Mouse (Mus musculus) forebrain, embryonic 10.5 days (tissue): ENCODE results near the gene Clpx. TPM values are rescaled to one million over a fixed set of nuclear protein-coding genes. Genes with fewer than 3 reads are reported as not detected.

Experiments used
- DNase-seq: peaks from one replicate; pipeline ENCODE4 v3.0.0-alpha.2; 2017; ENCODE audit warnings: low spot score; ENCODE audit errors: extremely low spot score
- H3K27ac ChIP-seq: fragments of 300-500 bp; sonication (generic); 2 replicates; pipeline ENCODE4 v1.5.1; 2016; ENCODE audit warnings: mild to moderate bottlenecking
- H3K27me3 ChIP-seq: fragments of 300-500 bp; sonication (generic); 2 replicates; pipeline ENCODE4 v1.6.1; 2016; ENCODE audit warnings: mild to moderate bottlenecking; ENCODE audit not compliant: poor library complexity, severe bottlenecking
- H3K36me3 ChIP-seq: fragments of 300-500 bp; sonication (generic); replicated peaks from 2 replicates; pipeline ENCODE4 v1.6.1; 2016; ENCODE audit warnings: mild to moderate bottlenecking, moderate library complexity
- H3K4me1 ChIP-seq: fragments of 300-500 bp; sonication (generic); 2 replicates; pipeline ENCODE4 v1.6.1; 2016
- H3K4me3 ChIP-seq: fragments of 300-500 bp; sonication (generic); 2 replicates; pipeline ENCODE4 v1.5.1; 2016; ENCODE audit warnings: mild to moderate bottlenecking, moderate library complexity
- H3K9me3 ChIP-seq: fragments of 300-500 bp; sonication (generic); 2 replicates; pipeline ENCODE4 v1.6.1; 2016; ENCODE audit warnings: mild to moderate bottlenecking, moderate library complexity
- WGBS: fragments of 180-500 bp; shearing (Covaris S2); methylation state at CpG from one replicate; pipeline ENCODE4 v1.1.7; 2016; 5-methylcytosine and 5-hydroxymethylcytosine counted together
- polyA plus RNA-seq: library from polyadenylated mRNA; unstranded; fragments of >200 nt; fragmentation: Nextera tagmentation; extraction: Ambion mirVana; gene quantifications from 2 replicates; pipeline ENCODE4 v1.2.1, GENCODE M21; 2016

Clpx gene
- polyA plus RNA-seq, 1 experiment from 2014 or later, result 42.6 TPM

GRCm38 (mm10) chr9:65297056-65297455 lies 3.0 kb downstream of the Clpx start:
- Histone ChIP-seq H3K36me3 (peaks cover 42% of the 10 kb centered on the region), H3K9me3 (no peaks in the 10 kb centered on the region), H3K4me3 (no peak overlapping the region), H3K27me3 (no peaks in the 10 kb centered on the region), H3K4me1 (peaks cover 26% of the 10 kb centered on the region), H3K27ac (no peak overlapping the region)
- DNase-seq, result no peak
- 94% methylated on average over 2 of the region's 2 CpGs for whole genome bisulfite sequencing

DNA sequence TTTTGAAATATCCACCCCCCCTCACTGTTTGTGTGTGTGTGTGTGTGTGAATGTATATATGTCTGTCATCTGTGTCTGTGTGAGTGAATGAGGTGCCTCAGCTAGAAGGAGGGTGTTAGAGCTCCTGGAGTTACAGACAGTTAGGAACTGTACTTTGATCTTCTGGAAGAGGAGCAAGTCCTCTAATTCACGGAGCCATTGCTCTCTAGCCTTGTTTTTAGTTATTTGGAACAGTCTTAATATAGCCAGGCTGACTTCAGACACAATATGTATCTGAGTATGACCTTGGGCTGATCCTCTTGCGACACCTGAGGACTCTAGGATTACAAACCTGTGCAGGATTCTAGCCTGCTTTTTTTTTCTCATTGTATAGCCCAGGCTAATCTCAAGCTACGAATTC lies 4.7 kb downstream of the Clpx start:
- Histone ChIP-seq H3K27me3 (no peaks in the 10 kb centered on the region), H3K36me3 (peaks cover 59% of the 10 kb centered on the region), H3K4me3 (no peak overlapping the region), H3K27ac (no peak overlapping the region), H3K9me3 (no peaks in the 10 kb centered on the region), H3K4me1 (peaks cover 18% of the 10 kb centered on the region)
- no peak for DNase-seq
- 86% methylated on average over 3 of the region's 3 CpGs for WGBS

DNA sequence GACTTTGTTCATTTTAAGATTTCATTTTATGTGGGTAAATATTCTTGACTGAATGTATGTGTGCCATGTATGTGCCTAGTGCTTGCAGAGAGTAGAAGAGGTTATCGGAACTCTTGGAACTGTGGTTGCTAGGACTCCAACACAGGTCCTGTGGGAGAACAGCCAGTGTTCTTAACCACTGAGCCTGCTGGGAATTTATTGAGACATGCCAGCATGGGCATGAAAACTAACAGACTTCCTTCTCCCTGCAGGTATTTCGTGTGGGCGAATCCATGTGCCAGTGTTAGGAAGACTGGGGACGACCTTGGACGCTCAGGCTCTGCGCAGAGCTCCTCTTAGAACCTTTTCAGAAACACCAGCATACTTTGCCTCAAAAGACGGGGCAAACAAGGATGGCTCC lies 5.6 kb downstream of the Clpx start:
- H3K27me3 ChIP-seq, result no peaks in the 10 kb centered on the region
- no peaks in the 10 kb centered on the region for H3K9me3 ChIP-seq
- peaks cover 66% of the 10 kb centered on the region for H3K36me3 ChIP-seq
- no peak overlapping the region for H3K4me3 ChIP-seq
- DNase-seq, result no peak
- H3K4me1 ChIP-seq, result peaks cover 13% of the 10 kb centered on the region
- no peak overlapping the region for H3K27ac ChIP-seq
- 95% methylated on average over 7 of the region's 7 CpGs for WGBS

DNA sequence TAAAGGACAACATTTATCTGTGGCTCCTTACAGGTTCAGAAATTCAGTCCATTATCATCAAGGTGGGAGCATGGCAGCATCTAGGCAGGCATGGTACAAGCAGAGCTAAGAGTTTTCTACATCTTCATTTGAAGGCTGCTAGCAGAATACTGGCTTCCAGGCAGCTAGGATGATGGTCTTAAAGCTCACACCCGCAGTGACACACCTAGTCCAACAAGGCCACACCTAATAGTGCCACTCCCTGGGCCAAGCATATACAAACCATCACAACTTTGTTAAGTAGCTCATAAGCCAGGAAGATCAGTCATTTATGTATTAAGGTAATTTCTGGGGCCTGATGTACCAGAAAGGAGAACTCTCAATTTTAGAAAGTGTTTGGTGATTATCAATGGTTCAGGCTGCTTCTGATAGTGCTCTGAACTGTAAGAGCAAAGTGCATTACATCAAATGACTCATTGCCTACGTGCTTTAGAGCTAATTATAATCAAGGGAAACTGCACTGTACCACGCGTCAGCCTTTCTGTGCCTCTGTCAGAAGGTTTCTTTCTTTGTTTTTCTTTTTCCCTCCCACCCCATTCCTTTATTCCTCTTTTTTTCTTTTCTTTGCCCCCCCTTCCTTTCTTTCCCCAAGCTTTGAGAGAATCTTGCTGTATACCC lies 8.4 kb downstream of the Clpx start:
- Histone ChIP-seq H3K36me3 (peaks cover 81% of the 10 kb centered on the region), H3K27ac (no peak overlapping the region), H3K9me3 (no peaks in the 10 kb centered on the region), H3K4me1 (no peaks in the 10 kb centered on the region), H3K27me3 (no peaks in the 10 kb centered on the region), H3K4me3 (no peak overlapping the region)
- 95% methylated on average over 4 of the region's 4 CpGs for WGBS
- DNase-seq, result no peak

- WGBS, result 93% methylated on average over 4 of the region's 4 CpGs
- Histone ChIP-seq H3K36me3 (peaks cover 84% of the 10 kb centered on the region), H3K27ac (no peak overlapping the region), H3K4me3 (no peak overlapping the region), H3K27me3 (no peaks in the 10 kb centered on the region), H3K9me3 (no peaks in the 10 kb centered on the region), H3K4me1 (no peaks in the 10 kb centered on the region)
- DNase-seq, result no peak
These were observed 9.5 kb downstream of the Clpx start for GRCm38 (mm10) chr9:65303586-65303985.

DNA sequence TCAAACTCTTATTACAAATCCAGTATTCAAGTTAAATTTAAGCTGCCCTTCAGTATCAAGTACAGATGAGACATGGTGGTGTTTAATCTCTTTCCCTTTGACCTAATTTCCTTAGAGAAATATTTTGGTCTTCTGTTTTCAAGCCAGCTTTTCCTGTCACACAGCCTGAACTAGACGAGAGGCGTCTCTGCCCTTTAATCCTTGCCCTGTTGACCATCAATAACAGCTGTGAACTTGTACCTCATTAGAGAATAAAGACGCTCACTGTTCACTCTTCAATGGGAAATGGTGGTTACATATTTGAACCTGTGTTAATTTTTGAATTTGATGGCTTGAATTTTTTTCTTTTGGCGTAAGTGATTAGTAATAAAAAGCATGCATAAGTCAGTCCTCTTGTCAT lies 10.2 kb downstream of the Clpx start:
- Histone ChIP-seq H3K27ac (no peak overlapping the region), H3K27me3 (no peaks in the 10 kb centered on the region), H3K9me3 (no peaks in the 10 kb centered on the region), H3K36me3 (peaks cover 91% of the 10 kb centered on the region), H3K4me3 (no peak overlapping the region), H3K4me1 (no peaks in the 10 kb centered on the region)
- 81% methylated on average over 4 of the region's 4 CpGs for WGBS
- DNase-seq, result no peak

DNA sequence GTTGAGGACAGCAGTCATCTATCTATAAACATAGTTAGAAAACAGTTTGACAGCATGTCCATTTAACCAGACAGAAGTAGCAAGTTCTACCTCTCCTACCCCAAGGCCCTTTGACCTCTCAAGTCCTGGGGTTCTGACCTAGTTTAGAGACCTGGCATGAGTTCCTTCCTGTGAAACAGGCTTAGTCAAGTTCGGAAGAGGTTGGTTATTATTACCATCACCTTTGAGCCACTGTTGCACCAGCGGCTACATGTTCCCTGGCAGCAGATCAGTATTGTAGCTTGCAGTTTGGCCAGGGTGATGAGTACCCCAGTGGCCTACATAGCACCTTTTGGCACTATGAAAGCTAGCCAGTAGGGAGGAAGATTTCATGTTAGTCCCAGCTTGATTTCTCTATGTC lies 12.6 kb downstream of the Clpx start:
- H3K9me3 ChIP-seq, result no peaks in the 10 kb centered on the region
- no peaks in the 10 kb centered on the region for H3K4me1 ChIP-seq
- H3K27me3 ChIP-seq, result no peaks in the 10 kb centered on the region
- H3K4me3 ChIP-seq, result no peak overlapping the region
- H3K27ac ChIP-seq, result no peak overlapping the region
- DNase-seq, result no peak
- H3K36me3 ChIP-seq, result peaks cover 85% of the 10 kb centered on the region
- WGBS, result 96% methylated on average over 2 of the region's 2 CpGs

- H3K36me3 ChIP-seq, result peaks cover 85% of the 10 kb centered on the region
- H3K27me3 ChIP-seq, result no peaks in the 10 kb centered on the region
- no peak overlapping the region for H3K27ac ChIP-seq
- no peak overlapping the region for H3K4me3 ChIP-seq
- no peak for DNase-seq
- 82% methylated on average over 1 of the region's 1 CpGs for WGBS
- no peaks in the 10 kb centered on the region for H3K4me1 ChIP-seq
- H3K9me3 ChIP-seq, result no peaks in the 10 kb centered on the region
These were observed 14.0 kb downstream of the Clpx start for GRCm38 (mm10) chr9:65308011-65308410.

DNA sequence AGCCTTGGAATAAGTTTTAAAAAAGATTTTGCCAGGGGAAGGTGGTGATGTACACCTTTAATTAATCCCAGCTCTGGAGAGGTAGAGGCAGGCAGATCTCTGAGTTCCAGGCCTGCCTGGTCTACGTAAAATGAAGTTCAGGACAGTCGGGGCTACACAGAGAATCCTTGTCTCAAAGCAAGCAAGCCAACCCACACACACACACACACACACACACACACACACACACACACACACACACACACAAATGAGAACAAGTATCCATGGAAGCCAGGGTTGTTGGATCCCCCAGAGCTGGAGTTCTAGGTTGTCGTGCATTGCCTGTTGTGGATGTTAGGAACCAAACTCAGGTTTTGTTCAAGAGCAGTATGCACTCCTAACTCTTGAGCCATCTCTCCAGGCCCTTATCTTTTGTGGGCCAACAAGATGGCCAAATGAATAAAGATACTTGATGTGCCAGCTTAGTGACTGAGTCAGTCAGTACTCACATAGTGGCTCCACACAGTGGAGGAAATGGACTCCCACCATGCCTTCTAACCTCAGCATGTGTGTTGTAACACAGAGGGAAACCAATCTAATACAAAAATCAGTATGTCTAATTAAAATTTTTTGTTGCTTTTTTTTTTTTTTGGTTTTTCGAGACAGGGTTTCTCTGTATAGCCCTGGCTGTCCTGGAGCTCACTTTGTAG lies 18.8 kb downstream of the Clpx start:
- Histone ChIP-seq H3K36me3 (peaks cover 75% of the 10 kb centered on the region), H3K27ac (no peak overlapping the region), H3K4me3 (no peak overlapping the region), H3K27me3 (no peaks in the 10 kb centered on the region), H3K4me1 (no peaks in the 10 kb centered on the region), H3K9me3 (no peaks in the 10 kb centered on the region)
- DNase-seq, result peak; percentile 22
- WGBS, result 97% methylated on average over 4 of the region's 4 CpGs

GRCm38 (mm10) chr9:65313846-65314245 lies 19.8 kb downstream of the Clpx start:
- peaks cover 76% of the 10 kb centered on the region for H3K36me3 ChIP-seq
- 98% methylated on average over 1 of the region's 1 CpGs for WGBS
- H3K27me3 ChIP-seq, result no peaks in the 10 kb centered on the region
- H3K4me3 ChIP-seq, result no peak overlapping the region
- H3K9me3 ChIP-seq, result no peaks in the 10 kb centered on the region
- DNase-seq, result no peak
- no peaks in the 10 kb centered on the region for H3K4me1 ChIP-seq
- H3K27ac ChIP-seq, result no peak overlapping the region

- peaks cover 89% of the 10 kb centered on the region for H3K36me3 ChIP-seq
These were observed 28.3 kb downstream of the Clpx start for GRCm38 (mm10) chr9:65322255-65322900.

GRCm38 (mm10) chr9:65325971-65326370 lies 31.9 kb downstream of the Clpx start:
- DNase-seq, result no peak
- H3K27ac ChIP-seq, result no peak overlapping the region
- H3K9me3 ChIP-seq, result no peaks in the 10 kb centered on the region
- peaks cover 95% of the 10 kb centered on the region for H3K36me3 ChIP-seq
- H3K4me3 ChIP-seq, result no peak overlapping the region
- H3K4me1 ChIP-seq, result no peaks in the 10 kb centered on the region
- no peaks in the 10 kb centered on the region for H3K27me3 ChIP-seq

More at GRCm38 (mm10) chr9:65322255-65322900, 28.3 kb downstream of the Clpx start:
- Histone ChIP-seq H3K27ac (no peak overlapping the region), H3K4me1 (no peaks in the 10 kb centered on the region), H3K27me3 (no peaks in the 10 kb centered on the region), H3K9me3 (no peaks in the 10 kb centered on the region), H3K4me3 (no peak overlapping the region)
- 94% methylated on average over 11 of the region's 11 CpGs for WGBS
- no peak for DNase-seq

DNA sequence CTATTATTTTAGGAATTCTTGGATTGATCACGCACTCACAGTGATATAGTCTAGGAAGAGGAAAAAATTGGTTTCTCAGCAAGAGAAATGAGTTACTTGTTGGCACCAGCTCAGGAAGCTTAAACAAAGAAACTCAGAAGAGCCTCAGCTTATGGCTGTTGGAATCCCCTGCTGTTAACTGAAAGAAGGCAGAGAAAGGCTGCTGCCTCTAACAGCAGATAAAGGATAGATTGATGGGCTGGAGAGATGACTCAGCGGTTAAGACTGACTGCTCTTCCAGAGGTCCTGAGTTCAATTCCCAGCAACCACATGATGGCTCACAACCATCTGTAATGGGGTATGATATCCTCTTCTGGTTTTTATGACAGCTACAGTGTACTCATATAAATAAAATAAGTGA lies 33.3 kb downstream of the Clpx start:
- WGBS, result 93% methylated on average over 2 of the region's 2 CpGs
- Histone ChIP-seq H3K27ac (no peak overlapping the region), H3K4me1 (no peaks in the 10 kb centered on the region), H3K36me3 (peaks cover 94% of the 10 kb centered on the region), H3K4me3 (no peak overlapping the region), H3K9me3 (no peaks in the 10 kb centered on the region), H3K27me3 (no peaks in the 10 kb centered on the region)
- DNase-seq, result no peak
